Mouse (Mus musculus): ENCODE measurements around the gene Rab24. TPM values are rescaled to one million over a fixed set of nuclear protein-coding genes. Genes with fewer than 3 reads are reported as not detected.

Gene Rab24
- polyA plus RNA-seq, 1 experiment from 2014 or later = 39.6 TPM

- Histone ChIP-seq H3K4me2 (ENCODE audit: low read depth, low read length) (no peak overlapping the region), H3K9ac (replicated peaks) (no peak overlapping the region), H3K27ac (ENCODE audit: low read depth) (no peak overlapping the region), H3K4me3 (ENCODE audit: low read depth, low read length) (no peak overlapping the region), H3K36me3 (replicated peaks; ENCODE audit: insufficient read depth, low read length) (peaks cover 5% of the 10 kb centered on the region), H3K27me3 (ENCODE audit: insufficient read depth, low read length) (no peaks in the 10 kb centered on the region), H3K4me1 (ENCODE audit: insufficient read depth) (peaks cover 3% of the 10 kb centered on the region; the same call in 1 of the 2 replicates), H3K9me3 (ENCODE audit: low read length) (no peaks in the 10 kb centered on the region)
- DNase-seq (no peak), ATAC-seq (peak; percentile 77)
- TF ChIP-seq CTCF (IDR thresholded peaks at IDR 0.05; ENCODE audit: low read depth) = no peak
- no peak for TF ChIP-seq EP300 (IDR thresholded peaks at IDR 0.05; ENCODE audit: low read depth)
- 32% methylated on average over 2 of the region's 2 CpGs for WGBS (ENCODE audit: insufficient replicate concordance)
These were observed 17.5 kb upstream of the Rab24 start for GRCm38 (mm10) chr13:55339259-55339658.

DNA sequence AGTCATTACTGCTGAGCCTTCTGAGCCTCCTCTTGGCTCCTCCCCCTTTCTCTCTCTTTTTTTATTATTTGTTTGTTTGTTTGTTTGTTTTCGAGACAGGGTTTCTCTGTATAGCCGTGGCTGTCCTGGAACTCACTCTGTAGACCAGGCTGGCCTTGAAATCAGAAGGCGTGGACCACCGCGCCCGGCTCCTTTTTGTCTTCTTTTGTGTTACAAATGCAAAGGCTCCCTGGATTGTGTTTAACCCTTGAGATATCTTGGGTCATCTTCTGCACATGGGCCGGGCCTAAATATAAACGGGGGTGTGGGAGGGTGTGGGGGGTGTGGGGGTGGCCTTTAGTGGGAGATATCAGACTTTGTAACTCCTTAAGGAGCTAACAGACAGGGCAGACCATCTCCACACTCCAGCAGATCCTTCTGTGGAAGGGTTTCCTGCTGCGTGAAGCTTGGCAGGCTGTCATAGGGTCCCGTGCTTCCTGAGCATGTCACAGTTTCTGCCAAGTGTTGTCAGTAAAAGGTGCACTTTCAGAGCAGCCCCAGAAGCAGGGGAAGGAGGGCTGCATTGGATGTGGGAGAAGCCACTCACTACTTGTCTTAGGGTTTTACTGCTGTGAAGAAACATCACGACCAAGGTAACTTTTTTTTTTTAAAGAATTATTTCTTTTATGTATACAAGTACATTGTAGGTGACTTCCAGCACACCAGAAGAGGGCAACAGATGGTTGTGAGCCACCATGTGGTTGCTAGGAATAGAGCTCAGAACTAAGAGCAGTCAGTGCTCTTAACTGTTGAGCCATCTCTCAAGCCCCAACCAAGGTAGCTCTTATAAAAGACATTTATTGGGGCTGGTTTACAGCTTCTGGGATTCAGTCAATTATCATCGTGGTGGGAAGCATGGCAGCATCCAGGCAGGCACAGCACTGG, 16.6 kb upstream of the Rab24 start:
- Histone ChIP-seq H3K4me1 (ENCODE audit: insufficient read depth) (peaks cover 3% of the 10 kb centered on the region; the same call in 1 of the 2 replicates), H3K27me3 (ENCODE audit: insufficient read depth, low read length) (no peaks in the 10 kb centered on the region), H3K9me3 (ENCODE audit: low read length) (no peaks in the 10 kb centered on the region), H3K36me3 (replicated peaks; ENCODE audit: insufficient read depth, low read length) (no peaks in the 10 kb centered on the region), H3K4me2 (ENCODE audit: low read depth, low read length) (no peak overlapping the region), H3K4me3 (ENCODE audit: low read depth, low read length) (no peak overlapping the region), H3K27ac (ENCODE audit: low read depth) (no peak overlapping the region), H3K9ac (replicated peaks) (no peak overlapping the region)
- ATAC-seq (no peak), DNase-seq (no peak)
- TF ChIP-seq EP300 (IDR thresholded peaks at IDR 0.05; ENCODE audit: low read depth) = no peak
- no peak for TF ChIP-seq CTCF (IDR thresholded peaks at IDR 0.05; ENCODE audit: low read depth)
- 65% methylated on average over 12 of the region's 12 CpGs for WGBS (ENCODE audit: insufficient replicate concordance)

DNA sequence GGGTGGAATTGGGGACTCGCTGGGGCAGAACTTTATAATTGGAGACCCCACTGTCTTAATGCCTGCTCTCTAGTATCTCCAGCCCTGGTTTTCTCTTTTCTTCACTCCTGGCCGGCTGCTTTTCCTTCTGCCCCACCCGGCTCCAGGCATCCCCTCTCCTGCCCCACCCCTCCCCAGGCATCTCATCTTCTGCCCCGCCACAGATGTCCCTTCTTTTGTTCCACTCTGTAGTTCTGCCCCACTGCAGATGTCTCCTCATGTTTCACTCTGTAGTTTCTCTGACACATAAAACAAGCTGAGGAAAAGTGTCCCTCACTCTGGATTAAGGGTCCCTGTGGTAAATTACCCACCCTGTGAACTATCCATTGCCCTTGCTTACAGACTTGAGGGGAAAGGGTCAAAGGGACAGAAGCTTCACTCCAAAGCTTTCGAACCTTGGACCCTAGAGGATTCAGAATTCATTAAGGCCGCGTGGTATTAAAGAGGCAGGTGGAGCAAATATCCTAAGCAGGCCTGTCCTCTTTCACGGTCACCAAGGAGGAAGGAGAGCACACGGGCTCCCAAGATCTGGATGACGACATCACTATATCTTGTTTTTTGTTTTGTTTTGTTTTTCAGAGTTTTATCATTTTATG, 15.7 kb upstream of the Rab24 start:
- Histone ChIP-seq H3K4me1 (ENCODE audit: insufficient read depth) (peaks cover 3% of the 10 kb centered on the region; the same call in 1 of the 2 replicates), H3K36me3 (replicated peaks; ENCODE audit: insufficient read depth, low read length) (no peaks in the 10 kb centered on the region), H3K4me3 (ENCODE audit: low read depth, low read length) (no peak overlapping the region), H3K4me2 (ENCODE audit: low read depth, low read length) (no peak overlapping the region), H3K9ac (replicated peaks) (no peak overlapping the region), H3K27me3 (ENCODE audit: insufficient read depth, low read length) (no peaks in the 10 kb centered on the region), H3K27ac (ENCODE audit: low read depth) (no peak overlapping the region), H3K9me3 (ENCODE audit: low read length) (no peaks in the 10 kb centered on the region)
- DNase-seq (no peak), ATAC-seq (no peak)
- WGBS (ENCODE audit: insufficient replicate concordance) = 70% methylated on average over 10 of the region's 10 CpGs
- TF ChIP-seq EP300 (IDR thresholded peaks at IDR 0.05; ENCODE audit: low read depth) = no peak
- TF ChIP-seq CTCF (IDR thresholded peaks at IDR 0.05; ENCODE audit: low read depth) = no peak

GRCm38 (mm10) chr13:55335701-55336100, 14.0 kb upstream of the Rab24 start:
- ATAC-seq (no peak), DNase-seq (no peak)
- Histone ChIP-seq H3K27me3 (ENCODE audit: insufficient read depth, low read length) (no peaks in the 10 kb centered on the region), H3K36me3 (replicated peaks; ENCODE audit: insufficient read depth, low read length) (no peaks in the 10 kb centered on the region), H3K9me3 (ENCODE audit: low read length) (no peaks in the 10 kb centered on the region), H3K27ac (ENCODE audit: low read depth) (no peak overlapping the region), H3K4me1 (ENCODE audit: insufficient read depth) (peaks cover 7% of the 10 kb centered on the region), H3K9ac (replicated peaks) (no peak overlapping the region), H3K4me2 (ENCODE audit: low read depth, low read length) (no peak overlapping the region), H3K4me3 (ENCODE audit: low read depth, low read length) (no peak overlapping the region)
- TF ChIP-seq CTCF (IDR thresholded peaks at IDR 0.05; ENCODE audit: low read depth) (no peak), EP300 (IDR thresholded peaks at IDR 0.05; ENCODE audit: low read depth) (no peak)
- WGBS (ENCODE audit: insufficient replicate concordance) = 80% methylated on average over 4 of the region's 4 CpGs

GRCm38 (mm10) chr13:55332331-55332730, 10.6 kb upstream of the Rab24 start:
- whole genome bisulfite sequencing (ENCODE audit: insufficient replicate concordance) = 69% methylated on average over 3 of the region's 3 CpGs
- DNase-seq = no peak
- H3K9me3 ChIP-seq (ENCODE audit: low read length) = no peaks in the 10 kb centered on the region
- ATAC-seq = no peak
- H3K9ac ChIP-seq (replicated peaks) = no peak overlapping the region
- no peak overlapping the region for H3K27ac ChIP-seq (ENCODE audit: low read depth)
- no peak overlapping the region for H3K4me2 ChIP-seq (ENCODE audit: low read depth, low read length)
- H3K27me3 ChIP-seq (ENCODE audit: insufficient read depth, low read length) = no peaks in the 10 kb centered on the region
- H3K4me3 ChIP-seq (ENCODE audit: low read depth, low read length) = no peak overlapping the region
- peaks cover 3% of the 10 kb centered on the region; the same call in 1 of the 2 replicates for H3K36me3 ChIP-seq (replicated peaks; ENCODE audit: insufficient read depth, low read length)
- H3K4me1 ChIP-seq (ENCODE audit: insufficient read depth) = peaks cover 27% of the 10 kb centered on the region
- no peak for TF ChIP-seq CTCF (IDR thresholded peaks at IDR 0.05; ENCODE audit: low read depth)
- 0 out of 2 replicates have a peak, but pooled peaks have one; percentile 24 for TF ChIP-seq EP300 (IDR thresholded peaks at IDR 0.05; ENCODE audit: low read depth)

All from liver, postnatal 0 days (tissue).